Mouse (Mus musculus): ENCODE measurements at regions not wholly inside any gene's neighbourhood (a gene's known extent, or its start where the extent isn't known, plus 50 kb on each side); places are given as distances from the start of the nearest gene placed in this dataset.

DNA sequence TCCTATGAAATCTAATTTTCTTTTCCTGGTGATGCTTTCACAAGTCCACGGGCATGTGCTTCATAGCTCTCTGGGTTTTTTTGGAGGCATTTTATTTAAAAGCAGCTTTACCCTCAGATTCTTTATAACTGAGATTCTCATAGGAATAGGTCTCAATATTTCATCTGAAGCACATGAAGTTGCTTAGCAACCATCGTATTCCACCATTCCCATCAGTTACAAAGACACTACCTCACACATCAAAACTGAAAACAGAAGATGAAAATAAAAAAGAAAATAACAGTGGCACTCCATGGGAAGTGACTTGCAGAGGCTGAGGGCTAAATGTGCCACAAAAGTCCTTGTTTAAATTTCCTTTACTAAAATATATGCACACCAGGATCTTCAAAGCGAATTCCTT, 384.0 kb upstream of the 1700015G11Rik start:
- no peak for DNase-seq

DNA sequence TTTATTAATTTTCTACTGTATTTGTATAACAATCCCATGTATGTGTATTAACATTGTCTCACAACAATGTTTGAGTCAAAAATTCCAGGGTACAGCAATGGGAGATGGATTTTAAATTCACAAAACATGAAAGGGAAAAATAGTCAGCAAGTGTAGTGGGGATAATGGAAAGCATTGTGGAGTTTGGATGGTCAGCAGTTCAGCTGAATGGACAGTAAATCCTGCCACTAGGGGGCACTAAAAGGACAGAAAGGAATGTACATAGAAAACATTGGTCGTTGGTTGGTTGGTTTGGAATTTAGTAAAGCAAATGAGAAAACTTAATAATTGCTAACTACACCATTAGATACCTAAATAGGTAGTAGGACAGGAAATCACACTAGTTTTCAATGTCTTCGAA, 376.3 kb upstream of the 1700015G11Rik start:
- DNase-seq: peak; percentile 40

Measured in heart, postnatal 4 days (tissue).